Mouse (Mus musculus) forebrain, postnatal 0 days (tissue): Measurements from ENCODE around the gene Uhmk1. TPM values are rescaled to one million over a fixed set of nuclear protein-coding genes. Genes with fewer than 3 reads are reported as not detected.

ENCODE experiments used
- ATAC-seq: fragments of 200-750 bp; cut with Nextera tagmentation; 2 replicates; pipeline ENCODE4 v1.8.0; 2017; ENCODE audit warnings: mild to moderate bottlenecking, moderate library complexity
- DNase-seq: peaks from one replicate; pipeline ENCODE4 v3.0.0-alpha.2; 2015
- H3K27ac ChIP-seq: fragments of 300-500 bp; sonication (generic); 2 replicates; pipeline ENCODE4 v1.5.1; 2014; ENCODE audit warnings: low read depth, mild to moderate bottlenecking, antibody characterized with exemption, low read length, moderate library complexity, mixed read lengths
- H3K27me3 ChIP-seq: fragments of 300-500 bp; sonication (generic); 2 replicates; pipeline ENCODE4 v1.6.1; 2014; ENCODE audit warnings: mild to moderate bottlenecking, low read length, mixed read lengths; ENCODE audit not compliant: insufficient read depth
- H3K36me3 ChIP-seq: fragments of 300-500 bp; sonication (generic); 2 replicates; pipeline ENCODE4 v1.6.1; 2014; ENCODE audit warnings: mild to moderate bottlenecking, moderate library complexity; ENCODE audit not compliant: insufficient read depth
- H3K4me1 ChIP-seq: fragments of 300-500 bp; sonication (generic); 2 replicates; pipeline ENCODE4 v1.6.1; 2014; ENCODE audit warnings: antibody characterized with exemption; ENCODE audit not compliant: insufficient read depth
- H3K4me2 ChIP-seq: fragments of 300-500 bp; sonication (generic); 2 replicates; pipeline ENCODE4 v1.6.1; 2014; ENCODE audit warnings: low read depth, mild to moderate bottlenecking, moderate library complexity
- H3K4me3 ChIP-seq: fragments of 300-500 bp; sonication (generic); 2 replicates; pipeline ENCODE4 v1.5.1; 2014; ENCODE audit warnings: low read depth, low read length, mixed read lengths
- H3K9ac ChIP-seq: fragments of 300-500 bp; sonication (generic); 2 replicates; pipeline ENCODE4 v1.6.1; 2014; ENCODE audit warnings: mild to moderate bottlenecking
- H3K9me3 ChIP-seq: fragments of 300-500 bp; sonication (generic); 2 replicates; pipeline ENCODE4 v1.6.1; 2016; ENCODE audit warnings: low read length
- CTCF ChIP-seq: sonication (generic); IDR thresholded peaks from 2 replicates; pipeline ENCODE4 v1.5.1; 2016; ENCODE audit warnings: antibody characterized with exemption, control low read depth, low read depth
- WGBS: fragments of 180-500 bp; shearing (Covaris S2); extraction: QIAGEN DNeasy Blood & Tissue Kit; methylation state at CpG from one replicate; pipeline ENCODE4 v1.1.7; 2014; 5-methylcytosine and 5-hydroxymethylcytosine counted together
- polyA plus RNA-seq: library from polyadenylated mRNA; unstranded; fragments of >200 nt; fragmentation: Nextera tagmentation; extraction: Ambion mirVana; gene quantifications from 2 replicates; pipeline ENCODE4 v1.2.1, GENCODE M21; 2015
- total RNA-seq: library from RNA; depleted of rRNA; stranded (reverse); fragments of >200 nt; gene quantifications from 2 replicates; pipeline ENCODE4 v1.2.3, GENCODE M21; 2014

Gene Uhmk1
- total and polyA plus RNA-seq, 2 experiments from 2014 or later, result 6.8 to 44.1 TPM

GRCm38 (mm10) chr1:170191925-170192324 lies 23.3 kb downstream of the Uhmk1 start:
- H3K4me2 ChIP-seq, result no peak overlapping the region
- no peak for TF ChIP-seq CTCF
- no peaks in the 10 kb centered on the region for H3K4me1 ChIP-seq
- H3K9me3 ChIP-seq, result no peaks in the 10 kb centered on the region
- ATAC-seq (no peak), DNase-seq (no peak)
- H3K27ac ChIP-seq, result no peak overlapping the region
- H3K27me3 ChIP-seq, result no peaks in the 10 kb centered on the region
- 88% methylated on average over 1 of the region's 1 CpGs for WGBS
- H3K4me3 ChIP-seq, result no peak overlapping the region
- H3K36me3 ChIP-seq, result peaks cover 44% of the 10 kb centered on the region
- no peak overlapping the region for H3K9ac ChIP-seq

GRCm38 (mm10) chr1:170190225-170190624 lies 25.0 kb downstream of the Uhmk1 start:
- H3K4me1 ChIP-seq, result no peaks in the 10 kb centered on the region
- no peak for DNase-seq
- WGBS, result 84% methylated on average over 4 of the region's 4 CpGs

GRCm38 (mm10) chr1:170188601-170189000 lies 26.6 kb downstream of the Uhmk1 start:
- 79% methylated on average over 11 of the region's 11 CpGs for WGBS
- no peak for DNase-seq
- H3K36me3 ChIP-seq, result peaks cover 12% of the 10 kb centered on the region

More at GRCm38 (mm10) chr1:170190225-170190624, 25.0 kb downstream of the Uhmk1 start:
- Histone ChIP-seq H3K9ac (no peak overlapping the region), H3K9me3 (no peaks in the 10 kb centered on the region), H3K27me3 (no peaks in the 10 kb centered on the region), H3K36me3 (peaks cover 27% of the 10 kb centered on the region), H3K4me2 (no peak overlapping the region), H3K27ac (no peak overlapping the region), H3K4me3 (no peak overlapping the region)
- ATAC-seq, result no peak
- no peak for TF ChIP-seq CTCF

GRCm38 (mm10) chr1:170186531-170186930 lies 28.7 kb downstream of the Uhmk1 start:
- Histone ChIP-seq H3K4me2 (no peak overlapping the region), H3K9me3 (no peaks in the 10 kb centered on the region), H3K4me3 (no peak overlapping the region), H3K4me1 (no peaks in the 10 kb centered on the region), H3K36me3 (no peaks in the 10 kb centered on the region), H3K27me3 (no peaks in the 10 kb centered on the region), H3K27ac (peak overlapping the region; percentile 64), H3K9ac (no peak overlapping the region)
- ATAC-seq, result peak; percentile 42
- TF ChIP-seq CTCF, result no peak
- 72% methylated on average over 5 of the region's 5 CpGs for WGBS
- peak; percentile 31 for DNase-seq

More at GRCm38 (mm10) chr1:170188601-170189000, 26.6 kb downstream of the Uhmk1 start:
- H3K27me3 ChIP-seq, result no peaks in the 10 kb centered on the region
- H3K27ac ChIP-seq, result no peak overlapping the region
- H3K4me3 ChIP-seq, result no peak overlapping the region
- no peak for ATAC-seq
- H3K9ac ChIP-seq, result no peak overlapping the region
- no peaks in the 10 kb centered on the region for H3K4me1 ChIP-seq
- no peak for TF ChIP-seq CTCF
- no peaks in the 10 kb centered on the region for H3K9me3 ChIP-seq
- H3K4me2 ChIP-seq, result no peak overlapping the region

- TF ChIP-seq CTCF, result no peak
- Histone ChIP-seq H3K4me1 (no peaks in the 10 kb centered on the region), H3K27ac (no peak overlapping the region), H3K9me3 (no peaks in the 10 kb centered on the region), H3K36me3 (no peaks in the 10 kb centered on the region), H3K27me3 (no peaks in the 10 kb centered on the region), H3K4me3 (no peak overlapping the region), H3K9ac (no peak overlapping the region), H3K4me2 (no peak overlapping the region)
- no peak for ATAC-seq
- DNase-seq, result no peak
- WGBS, result 89% methylated on average over 3 of the region's 3 CpGs
Observed at GRCm38 (mm10) chr1:170185137-170185536, 30.1 kb downstream of the Uhmk1 start.

GRCm38 (mm10) chr1:170182706-170183105 lies 32.5 kb downstream of the Uhmk1 start:
- TF ChIP-seq CTCF, result no peak
- Histone ChIP-seq H3K4me1 (no peaks in the 10 kb centered on the region), H3K4me2 (no peak overlapping the region), H3K36me3 (no peaks in the 10 kb centered on the region), H3K27ac (no peak overlapping the region), H3K9me3 (no peaks in the 10 kb centered on the region), H3K9ac (no peak overlapping the region), H3K4me3 (no peak overlapping the region), H3K27me3 (no peaks in the 10 kb centered on the region)
- ATAC-seq (no peak), DNase-seq (no peak)

GRCm38 (mm10) chr1:170176661-170177239 lies 38.4 kb downstream of the Uhmk1 start:
- no peak for ATAC-seq
- Histone ChIP-seq H3K27me3 (no peaks in the 10 kb centered on the region), H3K36me3 (no peaks in the 10 kb centered on the region), H3K4me1 (0 out of 2 replicates have a peak, but pooled peaks cover 10% of the 10 kb centered on the region), H3K9ac (no peak overlapping the region), H3K4me3 (no peak overlapping the region), H3K9me3 (no peaks in the 10 kb centered on the region), H3K27ac (no peak overlapping the region), H3K4me2 (no peak overlapping the region)
- TF ChIP-seq CTCF, result no peak
- no peak for DNase-seq
- WGBS, result 89% methylated on average over 8 of the region's 8 CpGs
